Mouse (Mus musculus) limb, embryonic 13.5 days (tissue): Measurements from ENCODE around the gene Zfp12. TPM values are rescaled to one million over a fixed set of nuclear protein-coding genes. Genes with fewer than 3 reads are reported as not detected.
"Not testable (repeated sequence)": the region's sequence is repeated elsewhere in the genome, so short reads cannot be mapped to it uniquely, and the experiment has no call there.

ENCODE experiments used
- ATAC-seq: fragments of 200-750 bp; cut with Nextera tagmentation; 2 replicates; pipeline ENCODE4 v1.8.0; 2017; ENCODE audit warnings: low read depth, moderate number of reproducible peaks, moderate TSS enrichment; ENCODE audit not compliant: low FRiP score
- H3K27ac ChIP-seq: fragments of 300-500 bp; sonication (generic); 2 replicates; pipeline ENCODE4 v1.5.1; 2015; ENCODE audit warnings: inconsistent platforms, mild to moderate bottlenecking, moderate library complexity
- H3K27me3 ChIP-seq: fragments of 300-500 bp; sonication (generic); 2 replicates; pipeline ENCODE4 v1.6.1; 2015; ENCODE audit warnings: mild to moderate bottlenecking, inconsistent platforms
- H3K36me3 ChIP-seq: fragments of 300-500 bp; sonication (generic); 2 replicates; pipeline ENCODE4 v1.6.1; 2015; ENCODE audit warnings: inconsistent platforms, mild to moderate bottlenecking, moderate library complexity
- H3K4me1 ChIP-seq: fragments of 300-500 bp; sonication (generic); 2 replicates; pipeline ENCODE4 v1.6.1; 2015; ENCODE audit warnings: inconsistent platforms
- H3K4me2 ChIP-seq: fragments of 300-500 bp; sonication (generic); replicated peaks from 2 replicates; pipeline ENCODE4 v1.6.1; 2015; ENCODE audit warnings: inconsistent platforms, mild to moderate bottlenecking, moderate library complexity
- H3K4me3 ChIP-seq: fragments of 300-500 bp; sonication (generic); 2 replicates; pipeline ENCODE4 v1.5.1; 2015; ENCODE audit warnings: moderate library complexity, mild to moderate bottlenecking, inconsistent platforms
- H3K9ac ChIP-seq: fragments of 300-500 bp; sonication (generic); 2 replicates; pipeline ENCODE4 v1.6.1; 2015; ENCODE audit warnings: mild to moderate bottlenecking, inconsistent platforms
- H3K9me3 ChIP-seq: fragments of 300-500 bp; sonication (generic); 2 replicates; pipeline ENCODE4 v1.6.1; 2016; ENCODE audit warnings: inconsistent platforms
- WGBS: fragments of 180-500 bp; shearing (Covaris S2); methylation state at CpG from one replicate; pipeline ENCODE4 v1.1.7; 2015; 5-methylcytosine and 5-hydroxymethylcytosine counted together
- polyA plus RNA-seq: library from polyadenylated mRNA; unstranded; fragments of >200 nt; fragmentation: Nextera tagmentation; extraction: Ambion mirVana; gene quantifications from 2 replicates; pipeline ENCODE4 v1.2.1, GENCODE M21; 2015

Gene Zfp12
- 20.3 and 21.5 TPM in 2 replicates for polyA plus RNA-seq

DNA sequence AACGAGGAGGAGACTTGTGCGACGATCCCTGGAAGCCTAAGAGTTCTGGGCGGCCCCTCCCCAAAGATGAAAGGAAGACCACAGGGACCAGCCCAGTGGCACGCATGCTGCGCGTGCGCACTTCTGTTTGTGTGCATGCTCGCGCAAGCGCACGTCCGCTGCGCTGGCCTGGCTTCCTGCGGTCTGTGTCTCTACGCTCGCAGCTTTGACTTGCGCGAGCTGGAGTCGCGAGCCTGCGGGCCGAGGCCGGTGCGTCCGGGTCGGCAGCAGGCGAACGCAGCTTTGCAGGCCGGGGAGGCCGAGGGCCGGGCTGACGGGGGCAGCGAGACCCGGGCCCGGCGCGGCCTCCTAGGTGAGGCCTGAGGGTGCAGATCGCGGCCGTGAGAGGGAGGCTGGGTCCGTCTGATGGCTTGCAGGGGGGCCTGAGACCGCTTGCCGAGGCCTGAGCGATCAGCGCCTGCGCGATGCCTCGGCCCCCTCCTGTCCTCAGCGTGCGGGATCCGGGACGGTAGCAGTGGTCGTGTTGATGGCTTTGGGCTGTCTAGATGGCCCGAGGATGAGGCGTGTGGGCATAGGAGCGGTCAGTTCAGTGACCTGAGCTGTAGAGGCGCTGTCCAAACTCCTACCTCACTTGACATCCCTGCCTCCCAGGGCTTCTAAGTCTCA is at the start of gene Zfp12:
Gene Zfp12 (plus strand): TSS at position 136 of the 666 bp plus-strand sequence.
- Histone ChIP-seq H3K27ac (peak within 1 kb of the TSS; percentile 98), H3K36me3 (peaks cover 29% of the 10 kb centered on the region), H3K9ac (peak within 1 kb of the TSS; percentile 91), H3K4me3 (peak within 1 kb of the TSS; percentile 88), H3K4me1 (peaks cover 13% of the 10 kb centered on the region), H3K27me3 (no peaks in the 10 kb centered on the region), H3K9me3 (no peaks in the 10 kb centered on the region), H3K4me2 (peak within 1 kb of the TSS; percentile 88)
- ATAC-seq = peak; percentile 98
- under 1% methylated on average over 58 of the region's 58 CpGs for WGBS

DNA sequence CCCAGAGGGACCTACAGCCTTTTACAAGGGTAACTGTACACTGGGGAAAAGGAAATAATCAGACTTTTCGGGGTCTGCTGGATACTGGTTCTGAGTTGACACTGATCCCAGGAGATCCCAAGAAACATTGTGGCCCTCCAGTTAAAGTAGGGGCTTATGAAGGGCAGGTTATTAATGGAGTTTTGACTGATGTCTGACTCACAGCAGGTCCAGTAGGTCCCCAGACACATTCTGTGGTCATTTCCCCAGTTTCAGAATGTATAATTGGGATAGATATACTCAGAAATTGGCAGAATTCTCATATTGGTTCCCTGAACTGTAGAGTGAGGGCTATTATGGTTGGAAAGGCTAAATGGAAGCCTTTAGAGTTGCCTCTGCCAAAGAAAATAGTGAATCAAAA is 46.9 kb upstream of the Zfp12 start:
- H3K9ac ChIP-seq, H3K36me3 ChIP-seq, H3K4me1 ChIP-seq, H3K27me3 ChIP-seq, H3K9me3 ChIP-seq, ATAC-seq, H3K27ac ChIP-seq, H3K4me3 ChIP-seq, H3K4me2 ChIP-seq: not testable (repeated sequence)
- WGBS = 65% methylated on average over 1 of the region's 1 CpGs

- 88% methylated on average over 8 of the region's 8 CpGs for WGBS
- Histone ChIP-seq H3K4me1 (no peaks in the 10 kb centered on the region), H3K9me3 (no peaks in the 10 kb centered on the region), H3K36me3 (no peaks in the 10 kb centered on the region), H3K27me3 (peaks cover 5% of the 10 kb centered on the region; the same call in 1 of the 2 replicates), H3K4me2 (no peak overlapping the region), H3K27ac (no peak overlapping the region), H3K9ac (no peak overlapping the region), H3K4me3 (no peak overlapping the region)
- no peak for ATAC-seq
Observed at GRCm38 (mm10) chr5:143192806-143193205, 42.2 kb upstream of the Zfp12 start.

- WGBS = 59% methylated on average over 8 of the region's 8 CpGs
- not testable (repeated sequence) for ATAC-seq, H3K27me3 ChIP-seq, H3K9ac ChIP-seq, H3K9me3 ChIP-seq, H3K4me2 ChIP-seq, H3K36me3 ChIP-seq, H3K4me3 ChIP-seq, H3K4me1 ChIP-seq, H3K27ac ChIP-seq
Observed at GRCm38 (mm10) chr5:143194747-143195146, 40.2 kb upstream of the Zfp12 start.

GRCm38 (mm10) chr5:143195166-143195565 is 39.8 kb upstream of the Zfp12 start:
- no peak overlapping the region for H3K4me3 ChIP-seq
- WGBS = 86% methylated on average over 2 of the region's 2 CpGs
- no peaks in the 10 kb centered on the region for H3K4me1 ChIP-seq
- no peak for ATAC-seq
- peaks cover 5% of the 10 kb centered on the region; the same call in 1 of the 2 replicates for H3K27me3 ChIP-seq
- no peaks in the 10 kb centered on the region for H3K36me3 ChIP-seq
- no peaks in the 10 kb centered on the region for H3K9me3 ChIP-seq
- H3K27ac ChIP-seq = no peak overlapping the region
- H3K9ac ChIP-seq = no peak overlapping the region
- no peak overlapping the region for H3K4me2 ChIP-seq

- Histone ChIP-seq H3K9ac (no peak overlapping the region), H3K27ac (no peak overlapping the region), H3K4me1 (no peaks in the 10 kb centered on the region), H3K27me3 (peaks cover 5% of the 10 kb centered on the region; the same call in 1 of the 2 replicates), H3K36me3 (no peaks in the 10 kb centered on the region), H3K4me2 (no peak overlapping the region), H3K4me3 (no peak overlapping the region), H3K9me3 (no peaks in the 10 kb centered on the region)
- ATAC-seq = no peak
- 90% methylated on average over 4 of the region's 4 CpGs for WGBS
Observed at GRCm38 (mm10) chr5:143196506-143196905, 38.5 kb upstream of the Zfp12 start.

- ATAC-seq = no peak
- Histone ChIP-seq H3K4me3 (no peak overlapping the region), H3K9ac (no peak overlapping the region), H3K36me3 (no peaks in the 10 kb centered on the region), H3K4me1 (no peaks in the 10 kb centered on the region), H3K9me3 (peaks cover 7% of the 10 kb centered on the region), H3K27me3 (no peaks in the 10 kb centered on the region), H3K4me2 (no peak overlapping the region), H3K27ac (no peak overlapping the region)
- WGBS = 67% methylated on average over 3 of the region's 3 CpGs
Observed at GRCm38 (mm10) chr5:143205015-143205414, 29.9 kb upstream of the Zfp12 start.

DNA sequence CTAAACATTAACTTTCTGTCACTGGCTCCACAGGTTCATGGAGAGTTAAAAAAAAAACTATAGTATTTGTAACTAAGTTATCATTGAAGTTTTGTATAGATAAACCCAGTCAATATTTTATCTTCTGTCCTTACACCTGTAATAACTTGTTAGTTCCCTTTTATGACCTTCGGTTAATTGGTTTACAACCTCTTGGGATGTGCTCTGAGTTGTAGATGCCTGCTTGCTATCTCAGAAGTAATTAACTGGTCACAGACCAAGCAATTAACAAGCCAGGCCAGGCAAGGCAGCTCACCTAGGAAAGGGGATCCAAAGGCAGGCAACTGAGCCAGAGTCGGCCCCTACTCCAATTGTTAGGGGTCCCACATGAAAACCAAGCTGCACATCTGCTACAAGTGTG is 21.1 kb upstream of the Zfp12 start:
- Histone ChIP-seq H3K9me3 (peaks cover 1% of the 10 kb centered on the region; the same call in 1 of the 2 replicates), H3K4me1 (no peaks in the 10 kb centered on the region), H3K27ac (no peak overlapping the region), H3K9ac (no peak overlapping the region), H3K4me2 (no peak overlapping the region), H3K4me3 (no peak overlapping the region), H3K36me3 (no peaks in the 10 kb centered on the region), H3K27me3 (no peaks in the 10 kb centered on the region)
- 51% methylated on average over 2 of the region's 2 CpGs for WGBS
- ATAC-seq = no peak

GRCm38 (mm10) chr5:143220996-143221395 is 14.0 kb upstream of the Zfp12 start:
- 73% methylated on average over 5 of the region's 5 CpGs for WGBS

DNA sequence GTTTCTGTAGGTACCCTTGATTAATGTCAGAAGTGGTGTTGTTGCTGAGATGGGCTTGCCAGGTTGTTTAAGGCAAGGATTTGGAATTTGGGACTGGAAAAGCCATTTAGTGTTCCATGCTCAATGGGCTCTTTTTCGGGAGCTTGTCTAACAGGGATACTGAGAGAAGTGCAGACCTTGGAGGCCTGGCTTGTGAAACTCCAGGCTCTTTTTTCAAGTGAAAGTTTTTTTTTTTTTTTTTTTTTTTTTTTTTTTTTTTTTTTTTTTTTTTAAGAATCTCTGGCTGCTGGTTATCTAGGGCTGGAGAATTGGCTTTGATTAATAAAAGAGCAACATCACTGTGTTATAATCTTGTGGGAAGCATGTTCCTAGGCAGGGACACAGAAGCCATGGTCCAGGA is 12.7 kb upstream of the Zfp12 start:
- ATAC-seq = no peak
- H3K27me3 ChIP-seq = no peaks in the 10 kb centered on the region
- no peak overlapping the region for H3K4me3 ChIP-seq
- no peak overlapping the region for H3K27ac ChIP-seq
- no peaks in the 10 kb centered on the region for H3K9me3 ChIP-seq
- H3K9ac ChIP-seq = no peak overlapping the region
- H3K36me3 ChIP-seq = no peaks in the 10 kb centered on the region
- H3K4me2 ChIP-seq = no peak overlapping the region
- no peaks in the 10 kb centered on the region for H3K4me1 ChIP-seq
- WGBS = 71% methylated on average over 1 of the region's 1 CpGs

More at GRCm38 (mm10) chr5:143220996-143221395, 14.0 kb upstream of the Zfp12 start:
- Histone ChIP-seq H3K4me2 (no peak overlapping the region), H3K27ac (no peak overlapping the region), H3K9me3 (no peaks in the 10 kb centered on the region), H3K27me3 (no peaks in the 10 kb centered on the region), H3K4me3 (no peak overlapping the region), H3K4me1 (no peaks in the 10 kb centered on the region), H3K9ac (no peak overlapping the region), H3K36me3 (no peaks in the 10 kb centered on the region)
- ATAC-seq = no peak

DNA sequence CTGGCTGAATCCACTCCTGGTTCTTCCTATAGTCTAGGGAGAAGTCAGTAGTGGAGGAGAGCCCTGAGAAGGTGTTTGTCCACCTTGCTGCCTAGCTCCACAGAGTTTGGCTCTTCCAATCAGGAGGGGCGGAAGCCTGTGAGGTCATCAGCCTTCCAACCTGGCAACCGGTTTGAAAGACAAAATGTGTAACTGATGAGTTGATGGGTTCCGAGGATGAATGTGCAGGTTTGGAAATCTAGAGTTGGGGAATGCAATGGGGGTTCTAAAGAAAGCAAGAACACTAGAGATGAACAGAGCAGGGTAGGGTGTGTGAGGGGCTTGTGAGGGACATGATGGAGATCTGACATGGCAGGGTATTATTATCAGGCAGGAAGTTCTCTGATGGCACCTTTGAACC is 8.2 kb upstream of the Zfp12 start, which contains the start of gene Spdye4a:
Gene Spdye4a (minus strand): TSS at position 101 of the 400 bp plus-strand sequence.
- Histone ChIP-seq H3K4me1 (no peaks in the 10 kb centered on the region), H3K4me3 (no peak within 1 kb of the TSS), H3K4me2 (no peak within 1 kb of the TSS), H3K9ac (no peak within 1 kb of the TSS), H3K36me3 (no peaks in the 10 kb centered on the region), H3K27ac (no peak within 1 kb of the TSS), H3K9me3 (peaks cover 6% of the 10 kb centered on the region), H3K27me3 (no peaks in the 10 kb centered on the region)
- WGBS = 87% methylated on average over 3 of the region's 3 CpGs
- no peak for ATAC-seq

DNA sequence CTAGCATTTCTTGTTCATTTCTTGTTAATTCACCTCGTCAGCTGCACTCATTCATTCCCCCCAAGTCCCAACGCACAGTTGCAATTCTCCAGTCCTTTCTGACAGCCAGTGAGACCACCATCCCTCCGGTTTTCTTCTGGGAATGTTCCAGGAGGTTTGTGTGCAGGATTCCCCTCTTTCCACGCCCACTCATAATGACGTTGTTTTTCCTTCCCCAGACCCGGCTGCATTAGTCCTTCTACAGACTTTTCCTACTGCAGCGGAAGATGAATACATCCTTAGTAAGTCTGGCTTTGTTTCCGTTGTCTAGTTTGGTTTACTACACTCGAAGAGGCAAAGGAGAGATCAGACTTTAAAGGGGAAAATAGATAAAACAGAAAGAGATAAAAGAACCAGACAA is 1.1 kb downstream of the Zfp12 start:
- H3K9me3 ChIP-seq = no peaks in the 10 kb centered on the region
- ATAC-seq = no peak
- no peak overlapping the region for H3K27ac ChIP-seq
- peak overlapping the region; percentile 91 for H3K9ac ChIP-seq
- peak overlapping the region; percentile 88 for H3K4me2 ChIP-seq
- H3K4me3 ChIP-seq = peak overlapping the region; percentile 88
- H3K36me3 ChIP-seq = peaks cover 38% of the 10 kb centered on the region
- H3K4me1 ChIP-seq = peaks cover 13% of the 10 kb centered on the region
- 45% methylated on average over 9 of the region's 9 CpGs for WGBS
- H3K27me3 ChIP-seq = no peaks in the 10 kb centered on the region

DNA sequence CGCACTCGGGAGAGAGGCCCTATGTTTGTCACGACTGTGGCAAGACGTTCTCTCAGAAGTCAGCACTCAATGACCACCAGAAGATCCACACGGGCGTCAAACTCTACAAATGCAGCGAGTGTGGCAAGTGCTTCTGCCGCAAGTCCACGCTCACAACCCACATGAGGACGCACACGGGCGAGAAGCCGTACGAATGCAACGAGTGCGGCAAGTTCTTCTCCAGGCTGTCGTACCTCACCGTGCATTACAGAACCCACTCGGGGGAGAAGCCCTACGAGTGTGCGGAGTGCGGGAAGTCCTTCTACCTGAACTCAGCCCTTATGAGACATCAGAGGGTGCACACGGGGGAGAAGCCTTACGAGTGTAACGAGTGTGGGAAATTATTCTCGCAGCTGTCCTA is 10.0 kb downstream of the Zfp12 start:
- Histone ChIP-seq H3K36me3 (peaks cover 95% of the 10 kb centered on the region), H3K4me3 (no peak overlapping the region), H3K9ac (no peak overlapping the region), H3K4me2 (no peak overlapping the region), H3K4me1 (no peaks in the 10 kb centered on the region), H3K9me3 (no peaks in the 10 kb centered on the region), H3K27ac (no peak overlapping the region), H3K27me3 (peaks cover 3% of the 10 kb centered on the region; the same call in 1 of the 2 replicates)
- ATAC-seq = no peak; the same call in 1 of the 2 replicates
- WGBS = 95% methylated on average over 26 of the region's 26 CpGs
